ENCODE assay signal across 10 mouse cellular contexts in the genomic region with DNA sequence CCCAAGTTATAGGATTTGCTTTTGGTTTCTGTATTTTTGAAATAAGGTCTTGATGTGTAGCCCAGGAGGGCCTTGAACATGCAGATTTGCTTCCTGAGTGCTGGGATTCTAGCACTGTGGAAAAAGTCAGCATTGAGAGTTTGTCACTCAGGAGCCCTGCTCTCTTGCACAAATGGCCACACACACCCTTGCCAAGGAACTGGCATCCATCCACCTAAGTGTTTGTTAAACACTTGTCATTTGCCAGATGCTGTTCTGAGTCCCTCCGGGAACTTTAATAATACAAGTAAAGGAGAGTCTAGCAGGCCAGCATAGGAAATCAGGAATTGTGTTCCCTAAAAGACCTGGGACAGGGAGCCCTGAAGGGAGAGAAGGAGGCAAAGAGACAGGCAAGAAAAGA. TPM values are rescaled to one million over a fixed set of nuclear protein-coding genes. Genes with fewer than 3 reads are reported as not detected.
DNase-seq lines count a peak whose midpoint lies in the region; ATAC-seq lines count a peak whose summit lies in the region.
"Had no signal": no experiment of that assay in that cellular context is flagged by ENCODE, and none has a peak within 500 bp of the region (broad histone marks: within the 10 kb centered on the region; RNA-seq: fewer than 3 reads in every experiment).

No protein-coding gene starts in this region.

- intact Hi-C loops in heart, postnatal 25 days (cut with DNase I): no loop called here

- peak overlapping the region; percentile 85; the same call in 1 of the 2 replicates for H3K27ac ChIP-seq in heart, embryonic 10.5 days
- peak overlapping the region; percentile 44 for H3K27ac ChIP-seq in intestine, embryonic 15.5 days
- peak overlapping the region; percentile 85 for H3K27ac ChIP-seq in lung, embryonic 15.5 days
- H3K27ac ChIP-seq in kidney, embryonic 15.5 days: no peak overlapping the region
- no peak overlapping the region for H3K27ac ChIP-seq in midbrain, embryonic 13.5 days

- 81% methylated on average over 1 of the region's 1 CpGs for WGBS in heart, embryonic 10.5 days
- WGBS in intestine, embryonic 15.5 days: 44% methylated on average over 1 of the region's 1 CpGs
- WGBS in lung, embryonic 15.5 days: 41% methylated on average over 1 of the region's 1 CpGs
- 78% methylated on average over 1 of the region's 1 CpGs for WGBS in kidney, embryonic 15.5 days
- WGBS in midbrain, embryonic 13.5 days: 84% methylated on average over 1 of the region's 1 CpGs

- ATAC-seq in intestine, embryonic 15.5 days: no peak
- no peak for ATAC-seq in lung, embryonic 15.5 days (ENCODE audit: borderline replicate concordance, extremely low read depth, low FRiP score, low TSS enrichment)
- ATAC-seq in cerebellum, adult (ENCODE audit: insufficient number of reproducible peaks, low FRiP score, low TSS enrichment): no peak
- ATAC-seq in kidney, embryonic 15.5 days (replicated peaks; ENCODE audit: low FRiP score): no peak
- ATAC-seq in midbrain, embryonic 13.5 days: no peak
- ATAC-seq: CD4-positive, CD25-positive, alpha-beta regulatory T cell, adult 4 months had no signal

- DNase-seq in heart, embryonic 10.5 days (ENCODE audit: low spot score): no peak
- DNase-seq in heart, postnatal 25 days (ENCODE audit: low spot score): no peak
- peak; percentile 40 for DNase-seq in MN1 (ENCODE audit: low spot score)
- DNase-seq: cerebellum, postnatal 10 days had no signal

- peaks cover 20% of the 10 kb centered on the region for H3K36me3 ChIP-seq in heart, embryonic 10.5 days
- H3K36me3 ChIP-seq in intestine, embryonic 15.5 days: peaks cover 2% of the 10 kb centered on the region; the same call in 1 of the 2 replicates
- H3K36me3 ChIP-seq in lung, embryonic 15.5 days: peaks cover 12% of the 10 kb centered on the region; the same call in 1 of the 2 replicates
- peaks cover 19% of the 10 kb centered on the region for H3K36me3 ChIP-seq in kidney, embryonic 15.5 days
- peaks cover 13% of the 10 kb centered on the region for H3K36me3 ChIP-seq in midbrain, embryonic 13.5 days

- no peak overlapping the region for H3K9ac ChIP-seq in intestine, embryonic 15.5 days
- H3K9ac ChIP-seq in lung, embryonic 15.5 days: no peak overlapping the region
- no peak overlapping the region for H3K9ac ChIP-seq in kidney, embryonic 15.5 days
- no peak overlapping the region for H3K9ac ChIP-seq in midbrain, embryonic 13.5 days (replicated peaks)

- peaks cover 34% of the 10 kb centered on the region for H3K4me1 ChIP-seq in heart, embryonic 10.5 days
- peaks cover 23% of the 10 kb centered on the region for H3K4me1 ChIP-seq in intestine, embryonic 15.5 days (replicated peaks)
- peaks cover 37% of the 10 kb centered on the region for H3K4me1 ChIP-seq in lung, embryonic 15.5 days
- peaks cover 35% of the 10 kb centered on the region for H3K4me1 ChIP-seq in kidney, embryonic 15.5 days
- peaks cover 25% of the 10 kb centered on the region for H3K4me1 ChIP-seq in midbrain, embryonic 13.5 days (replicated peaks)

- H3K9me3 ChIP-seq in heart, embryonic 10.5 days: no peaks in the 10 kb centered on the region
- no peaks in the 10 kb centered on the region for H3K9me3 ChIP-seq in intestine, embryonic 15.5 days
- no peaks in the 10 kb centered on the region for H3K9me3 ChIP-seq in lung, embryonic 15.5 days
- no peaks in the 10 kb centered on the region for H3K9me3 ChIP-seq in kidney, embryonic 15.5 days (replicated peaks)
- H3K9me3 ChIP-seq in midbrain, embryonic 13.5 days: no peaks in the 10 kb centered on the region

- no peak overlapping the region for H3K4me3 ChIP-seq in heart, embryonic 10.5 days
- no peak overlapping the region for H3K4me3 ChIP-seq in intestine, embryonic 15.5 days (replicated peaks)
- H3K4me3 ChIP-seq in lung, embryonic 15.5 days: no peak overlapping the region
- H3K4me3 ChIP-seq in kidney, embryonic 15.5 days (replicated peaks): no peak overlapping the region
- H3K4me3 ChIP-seq in midbrain, embryonic 13.5 days (replicated peaks): no peak overlapping the region

- H3K27me3 ChIP-seq in heart, embryonic 10.5 days (ENCODE audit: insufficient read depth, poor library complexity, severe bottlenecking): no peaks in the 10 kb centered on the region
- H3K27me3 ChIP-seq in intestine, embryonic 15.5 days (replicated peaks): no peaks in the 10 kb centered on the region
- no peaks in the 10 kb centered on the region for H3K27me3 ChIP-seq in lung, embryonic 15.5 days
- no peaks in the 10 kb centered on the region for H3K27me3 ChIP-seq in kidney, embryonic 15.5 days
- H3K27me3 ChIP-seq in midbrain, embryonic 13.5 days: no peaks in the 10 kb centered on the region

- peak overlapping the region; percentile 73 for H3K4me2 ChIP-seq in intestine, embryonic 15.5 days (replicated peaks)
- peak overlapping the region; percentile 69; the same call in 1 of the 2 replicates for H3K4me2 ChIP-seq in lung, embryonic 15.5 days
- no peak overlapping the region for H3K4me2 ChIP-seq in kidney, embryonic 15.5 days
- H3K4me2 ChIP-seq in midbrain, embryonic 13.5 days (replicated peaks): no peak overlapping the region

RNA-seq across cellular contexts. Expression of a gene that starts 3.4 kb away (rescaled TPM):
- polyA plus RNA-seq in heart, embryonic 10.5 days (2016; fragmentation: Nextera tagmentation; extraction: Ambion mirVana): 103 and 105 TPM in 2 replicates
- 10 to 100 TPM; 65.7 to 69.9 TPM for total RNA-seq in heart, postnatal 25 days (2021)
- 123 and 155 TPM in 2 replicates for polyA plus RNA-seq in intestine, embryonic 15.5 days (2015; fragmentation: Nextera tagmentation; extraction: Ambion mirVana)
- polyA plus RNA-seq in lung, embryonic 15.5 days (2015; fragmentation: Nextera tagmentation; extraction: Ambion mirVana): 143 and 152 TPM in 2 replicates
- 115 and 122 TPM in 2 replicates for polyA plus RNA-seq in kidney, embryonic 15.5 days (2015; fragmentation: Nextera tagmentation; extraction: Ambion mirVana)
- polyA plus RNA-seq in midbrain, embryonic 13.5 days (2015; fragmentation: Nextera tagmentation; extraction: Ambion mirVana): 40.5 and 45.3 TPM in 2 replicates

RNA-seq across cellular contexts. Expression of a gene that starts 24.5 kb away (rescaled TPM):
- polyA plus RNA-seq in heart, embryonic 10.5 days (2016; fragmentation: Nextera tagmentation; extraction: Ambion mirVana): 89.6 and 92.6 TPM in 2 replicates
- 100 to 1,000 TPM; 106 to 112 TPM for total RNA-seq in heart, postnatal 25 days (2021)
- polyA plus RNA-seq in intestine, embryonic 15.5 days (2015; fragmentation: Nextera tagmentation; extraction: Ambion mirVana): 92.9 and 107 TPM in 2 replicates
- 99.9 and 102 TPM in 2 replicates for polyA plus RNA-seq in lung, embryonic 15.5 days (2015; fragmentation: Nextera tagmentation; extraction: Ambion mirVana)
- polyA plus RNA-seq in kidney, embryonic 15.5 days (2015; fragmentation: Nextera tagmentation; extraction: Ambion mirVana): 92.1 and 98.0 TPM in 2 replicates
- polyA plus RNA-seq in midbrain, embryonic 13.5 days (2015; fragmentation: Nextera tagmentation; extraction: Ambion mirVana): 86.4 and 114 TPM in 2 replicates

RNA-seq across cellular contexts. Expression of a gene that starts 24.7 kb away (rescaled TPM):
- 3.3 and 6.7 TPM in 2 replicates for polyA plus RNA-seq in heart, embryonic 10.5 days (2016; fragmentation: Nextera tagmentation; extraction: Ambion mirVana)
- 1 to 10 TPM; 3.2 to 4.7 TPM for total RNA-seq in heart, postnatal 25 days (2021)
- polyA plus RNA-seq in intestine, embryonic 15.5 days (2015; fragmentation: Nextera tagmentation; extraction: Ambion mirVana): 5.1 and 5.4 TPM in 2 replicates
- polyA plus RNA-seq in lung, embryonic 15.5 days (2015; fragmentation: Nextera tagmentation; extraction: Ambion mirVana): 5.8 and 6.9 TPM in 2 replicates
- polyA plus RNA-seq in kidney, embryonic 15.5 days (2015; fragmentation: Nextera tagmentation; extraction: Ambion mirVana): 10.3 and 13.9 TPM in 2 replicates
- 13.9 and 15.6 TPM in 2 replicates for polyA plus RNA-seq in midbrain, embryonic 13.5 days (2015; fragmentation: Nextera tagmentation; extraction: Ambion mirVana)

RNA-seq across cellular contexts. Expression of a gene that starts 44.6 kb away (rescaled TPM):
- polyA plus RNA-seq in heart, embryonic 10.5 days (2016; fragmentation: Nextera tagmentation; extraction: Ambion mirVana): 1.4 and 2.1 TPM in 2 replicates
- not detected for total RNA-seq in heart, postnatal 25 days (2021)
- polyA plus RNA-seq in intestine, embryonic 15.5 days (2015; fragmentation: Nextera tagmentation; extraction: Ambion mirVana): 3.5 and 3.6 TPM in 2 replicates
- polyA plus RNA-seq in lung, embryonic 15.5 days (2015; fragmentation: Nextera tagmentation; extraction: Ambion mirVana): 1.1 and 1.3 TPM in 2 replicates
- polyA plus RNA-seq in kidney, embryonic 15.5 days (2015; fragmentation: Nextera tagmentation; extraction: Ambion mirVana): 3.4 and 3.5 TPM in 2 replicates
- 1.8 and 2.1 TPM in 2 replicates for polyA plus RNA-seq in midbrain, embryonic 13.5 days (2015; fragmentation: Nextera tagmentation; extraction: Ambion mirVana)

RNA-seq across cellular contexts. Expression of a gene that starts 46.4 kb away (rescaled TPM):
- 22.6 and 41.4 TPM in 2 replicates for polyA plus RNA-seq in heart, embryonic 10.5 days (2016; fragmentation: Nextera tagmentation; extraction: Ambion mirVana)
- under 1 TPM; 0.62 to 0.64 TPM for total RNA-seq in heart, postnatal 25 days (2021)
- 63.7 and 70.0 TPM in 2 replicates for polyA plus RNA-seq in intestine, embryonic 15.5 days (2015; fragmentation: Nextera tagmentation; extraction: Ambion mirVana)
- polyA plus RNA-seq in lung, embryonic 15.5 days (2015; fragmentation: Nextera tagmentation; extraction: Ambion mirVana): 59.7 and 62.6 TPM in 2 replicates
- polyA plus RNA-seq in kidney, embryonic 15.5 days (2015; fragmentation: Nextera tagmentation; extraction: Ambion mirVana): 57.5 and 66.9 TPM in 2 replicates
- polyA plus RNA-seq in midbrain, embryonic 13.5 days (2015; fragmentation: Nextera tagmentation; extraction: Ambion mirVana): 30.9 and 34.2 TPM in 2 replicates

Comparison
In these comparisons a context has a peak if more than half of its experiments do, and no peak if none do; other contexts are left out.
1. H3K27ac ChIP-seq: peak in heart, embryonic 10.5 days (single experiment), intestine, embryonic 15.5 days (single experiment) and lung, embryonic 15.5 days (single experiment); none in kidney, embryonic 15.5 days (single experiment) and midbrain, embryonic 13.5 days (single experiment).
2. H3K4me2 ChIP-seq: peak in intestine, embryonic 15.5 days (single experiment) and lung, embryonic 15.5 days (single experiment); none in kidney, embryonic 15.5 days (single experiment) and midbrain, embryonic 13.5 days (single experiment).